Mouse (Mus musculus): Measurements from ENCODE around the gene AC124502.3. TPM values are rescaled to one million over a fixed set of nuclear protein-coding genes. Genes with fewer than 3 reads are reported as not detected.

The AC124502.3 gene
- polyA plus RNA-seq, 1 experiment from 2014 or later = 1.3 TPM

DNA sequence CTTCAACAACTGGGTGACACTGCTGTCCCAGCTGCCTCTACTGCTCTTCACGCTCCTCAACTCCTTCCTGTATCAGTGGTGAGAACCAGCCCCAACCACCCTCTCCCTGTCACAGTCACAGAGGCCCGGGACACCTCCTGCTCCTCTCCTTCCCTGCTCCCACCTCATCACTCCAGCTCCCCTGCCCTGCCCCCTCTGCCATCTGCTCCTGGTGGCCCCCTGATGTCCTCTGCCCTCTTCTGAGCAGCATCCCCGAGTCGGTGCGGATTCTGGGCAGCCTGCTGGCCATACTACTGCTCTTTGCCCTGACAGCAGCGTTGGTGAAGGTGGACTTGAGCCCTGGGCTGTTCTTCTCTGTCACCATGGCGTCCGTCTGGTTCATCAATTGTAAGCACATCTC, 12.6 kb upstream of the AC124502.3 start:
- DNase-seq (ENCODE audit: low spot score) = no peak

DNA sequence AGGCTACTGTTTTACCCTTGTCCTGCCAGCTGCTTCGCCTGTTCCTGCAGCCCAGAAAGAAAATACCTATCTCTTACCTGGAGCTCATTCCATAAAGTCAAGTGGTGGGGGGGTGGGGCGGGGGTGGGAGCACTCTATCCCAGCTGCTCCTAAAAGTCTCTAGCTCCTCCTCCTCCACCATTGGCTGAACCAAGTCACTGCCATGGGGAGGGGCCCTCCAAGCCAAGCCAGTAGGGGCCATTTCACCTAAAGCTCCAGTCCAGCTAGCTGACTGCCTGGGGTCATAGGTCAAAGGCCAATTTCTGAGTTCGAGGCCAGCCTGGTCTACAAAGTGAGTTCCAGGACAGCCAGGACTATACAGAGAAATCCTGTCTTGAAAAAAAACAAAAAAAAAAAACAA, 6.0 kb upstream of the AC124502.3 start:
- DNase-seq (ENCODE audit: low spot score) = no peak

GRCm38 (mm10) chr19:5036577-5036976, 2.1 kb upstream of the AC124502.3 start:
- DNase-seq (ENCODE audit: low spot score) = no peak

GRCm38 (mm10) chr19:5037678-5038571, 766 bp upstream of the AC124502.3 start:
- DNase-seq (ENCODE audit: low spot score) = peak; percentile 44

- no peak for DNase-seq (ENCODE audit: low spot score)
These were observed 817 bp downstream of the AC124502.3 start for GRCm38 (mm10) chr19:5039301-5040114.

GRCm38 (mm10) chr19:5040862-5041523, 2.3 kb downstream of the AC124502.3 start, which contains the start of gene Brms1:
Gene Brms1 (plus strand): TSS chr19:5041354.
- peak; percentile 89 for DNase-seq (ENCODE audit: low spot score)

- DNase-seq (ENCODE audit: low spot score) = peak; percentile 23
These were observed 2.9 kb downstream of the AC124502.3 start for GRCm38 (mm10) chr19:5041588-5041987.

GRCm38 (mm10) chr19:5045531-5045930, 6.8 kb downstream of the AC124502.3 start:
- DNase-seq (ENCODE audit: low spot score) = no peak

GRCm38 (mm10) chr19:5048138-5049056, 9.7 kb downstream of the AC124502.3 start:
- no peak for DNase-seq (ENCODE audit: low spot score)

DNA sequence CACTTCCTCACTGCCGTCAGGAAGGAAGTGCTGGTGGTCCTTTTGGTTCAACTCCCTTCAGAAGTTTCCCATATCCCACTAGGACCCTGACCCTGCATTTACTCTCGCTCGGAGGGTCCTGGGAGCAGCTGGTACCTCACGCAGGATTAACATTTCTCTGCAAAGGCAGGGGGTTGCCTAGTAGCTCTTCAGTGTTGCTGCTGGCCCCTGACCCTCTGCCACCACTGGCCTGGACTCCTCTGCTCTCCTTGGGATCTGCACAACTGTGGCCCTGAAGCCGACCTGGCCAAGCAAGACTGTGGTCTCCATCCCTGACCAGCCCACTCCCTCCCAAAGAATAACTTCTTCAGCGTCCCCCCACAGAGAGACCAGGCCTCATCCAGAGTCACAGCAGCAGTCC, 10.6 kb downstream of the AC124502.3 start:
- DNase-seq (ENCODE audit: low spot score) = no peak

DNA sequence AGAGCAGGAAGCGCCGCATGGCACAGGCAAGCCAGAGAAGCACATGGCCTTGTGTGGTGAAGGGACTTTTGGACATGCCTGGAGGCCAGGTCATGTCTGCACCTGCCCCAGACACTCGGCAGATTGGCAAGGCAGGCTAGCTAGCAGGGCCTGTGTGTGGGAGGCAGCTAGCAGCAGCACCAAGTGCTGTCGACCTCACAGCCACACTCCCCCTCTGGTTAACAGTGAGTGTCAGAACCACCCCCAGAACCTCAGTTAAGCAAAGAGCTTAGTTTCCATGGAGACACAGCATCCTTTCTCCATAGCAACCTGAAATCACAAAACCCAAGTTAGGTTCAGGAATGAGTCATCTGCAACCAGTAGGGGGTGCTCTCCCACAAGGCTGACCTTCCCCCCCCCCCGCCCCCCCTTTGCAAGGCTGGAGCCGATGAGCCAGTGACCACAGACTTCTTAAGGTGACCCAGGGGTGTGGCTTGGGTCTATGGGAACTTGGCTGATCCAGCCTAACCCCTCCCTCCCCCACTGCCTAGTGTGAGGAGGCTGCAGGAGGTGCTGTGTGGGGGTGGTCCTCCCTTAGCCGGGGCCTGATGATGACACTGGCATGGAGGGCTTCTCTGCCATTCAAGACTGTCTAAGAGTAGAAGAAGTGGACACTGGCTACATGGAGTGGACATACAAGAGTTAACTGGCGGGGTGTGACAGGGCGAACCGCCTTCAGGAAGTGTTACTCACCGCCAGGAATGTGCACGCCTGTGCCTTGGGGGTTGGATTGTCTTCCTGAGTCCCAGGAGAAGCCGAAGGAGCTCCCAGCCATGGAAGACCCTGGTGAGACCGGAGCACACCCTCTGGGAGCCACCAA, 11.6 kb downstream of the AC124502.3 start, which contains the start of gene Rin1:
Gene Rin1 (plus strand): TSS at position 435 of the 859 bp plus-strand sequence.
- DNase-seq (ENCODE audit: low spot score) = no peak

DNA sequence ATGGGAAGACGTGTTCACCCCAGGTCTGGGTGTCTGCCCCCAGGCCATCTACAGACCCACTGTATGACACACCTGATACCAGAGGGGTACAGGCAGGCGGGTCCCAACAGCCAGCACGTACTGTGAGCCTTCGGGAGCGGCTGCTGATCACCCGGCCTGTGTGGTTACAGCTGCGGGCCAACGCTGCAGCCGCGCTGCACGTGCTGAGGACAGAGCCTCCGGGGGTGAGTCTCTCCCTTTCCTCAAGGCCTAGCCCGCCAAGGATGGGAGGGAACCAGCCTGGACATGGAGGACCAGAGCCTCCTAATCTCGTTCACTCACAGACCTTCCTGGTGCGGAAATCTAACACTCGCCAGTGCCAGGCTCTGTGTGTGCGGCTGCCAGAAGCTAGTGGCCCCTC, 12.3 kb downstream of the AC124502.3 start:
- DNase-seq (ENCODE audit: low spot score) = no peak

DNA sequence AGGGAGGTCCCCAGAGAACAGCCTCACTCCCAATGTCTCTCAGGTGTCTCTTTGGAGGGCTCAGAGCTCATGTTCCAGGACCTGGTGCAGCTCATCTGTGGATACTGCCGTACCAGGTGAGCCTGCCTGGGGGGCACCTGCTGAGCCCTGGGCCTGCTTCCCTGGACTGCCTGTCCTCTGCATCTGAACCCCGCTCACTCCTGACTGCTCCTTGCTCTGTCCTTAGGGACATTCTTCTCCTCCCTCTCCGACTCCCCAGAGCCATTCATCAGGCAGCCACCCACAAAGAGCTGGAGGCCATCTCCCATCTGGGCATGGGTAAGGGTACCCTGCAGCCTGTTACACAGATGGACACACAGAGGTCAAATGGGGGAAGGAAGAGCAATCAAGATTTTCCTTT, 12.8 kb downstream of the AC124502.3 start:
- DNase-seq (ENCODE audit: low spot score) = no peak

- DNase-seq (ENCODE audit: low spot score) = no peak
These were observed 13.6 kb downstream of the AC124502.3 start for GRCm38 (mm10) chr19:5052166-5052822.

DNA sequence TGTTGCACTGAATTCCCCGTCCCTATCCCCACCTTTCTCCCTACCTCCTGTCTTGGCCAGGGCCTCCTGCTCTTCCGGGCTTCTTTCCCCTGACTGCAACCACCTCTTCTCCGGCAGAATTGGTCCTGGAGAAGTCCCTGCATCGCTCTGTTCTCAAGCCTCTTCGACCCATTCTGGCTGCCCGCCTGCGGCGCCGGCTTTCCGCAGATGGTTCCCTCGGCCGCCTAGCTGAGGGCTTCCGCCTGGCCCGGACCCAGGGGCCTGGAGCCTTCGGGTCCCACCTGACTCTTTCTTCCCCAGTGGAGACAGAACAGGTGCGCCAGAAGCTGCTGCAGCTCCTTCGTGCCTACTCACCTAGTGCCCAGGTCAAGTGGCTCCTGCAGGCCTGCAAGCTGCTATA, 14.2 kb downstream of the AC124502.3 start:
- DNase-seq (ENCODE audit: low spot score) = no peak

GRCm38 (mm10) chr19:5053909-5054308, 15.2 kb downstream of the AC124502.3 start:
- peak; percentile 39 for DNase-seq (ENCODE audit: low spot score)

DNA sequence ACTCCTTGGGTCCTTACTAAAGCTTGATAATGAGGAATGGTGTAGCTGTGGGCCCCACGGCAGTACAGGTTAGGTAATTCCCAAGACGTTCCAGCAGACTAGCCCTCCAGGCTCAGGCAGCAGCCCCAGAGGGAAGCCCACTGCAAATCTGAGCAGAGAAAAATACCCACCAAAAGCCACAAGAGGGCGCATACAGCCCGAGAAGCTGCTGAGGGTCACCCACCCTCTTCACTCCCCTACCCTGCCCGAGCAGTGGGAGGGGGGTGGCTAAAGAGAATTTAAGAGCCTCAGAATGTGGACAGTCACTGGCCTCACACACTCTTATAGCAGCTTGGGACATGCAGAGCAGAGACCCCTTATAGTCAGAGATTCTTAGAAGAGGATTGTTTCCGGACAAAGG, 17.6 kb downstream of the AC124502.3 start:
- DNase-seq (ENCODE audit: low spot score) = peak; percentile 44

DNA sequence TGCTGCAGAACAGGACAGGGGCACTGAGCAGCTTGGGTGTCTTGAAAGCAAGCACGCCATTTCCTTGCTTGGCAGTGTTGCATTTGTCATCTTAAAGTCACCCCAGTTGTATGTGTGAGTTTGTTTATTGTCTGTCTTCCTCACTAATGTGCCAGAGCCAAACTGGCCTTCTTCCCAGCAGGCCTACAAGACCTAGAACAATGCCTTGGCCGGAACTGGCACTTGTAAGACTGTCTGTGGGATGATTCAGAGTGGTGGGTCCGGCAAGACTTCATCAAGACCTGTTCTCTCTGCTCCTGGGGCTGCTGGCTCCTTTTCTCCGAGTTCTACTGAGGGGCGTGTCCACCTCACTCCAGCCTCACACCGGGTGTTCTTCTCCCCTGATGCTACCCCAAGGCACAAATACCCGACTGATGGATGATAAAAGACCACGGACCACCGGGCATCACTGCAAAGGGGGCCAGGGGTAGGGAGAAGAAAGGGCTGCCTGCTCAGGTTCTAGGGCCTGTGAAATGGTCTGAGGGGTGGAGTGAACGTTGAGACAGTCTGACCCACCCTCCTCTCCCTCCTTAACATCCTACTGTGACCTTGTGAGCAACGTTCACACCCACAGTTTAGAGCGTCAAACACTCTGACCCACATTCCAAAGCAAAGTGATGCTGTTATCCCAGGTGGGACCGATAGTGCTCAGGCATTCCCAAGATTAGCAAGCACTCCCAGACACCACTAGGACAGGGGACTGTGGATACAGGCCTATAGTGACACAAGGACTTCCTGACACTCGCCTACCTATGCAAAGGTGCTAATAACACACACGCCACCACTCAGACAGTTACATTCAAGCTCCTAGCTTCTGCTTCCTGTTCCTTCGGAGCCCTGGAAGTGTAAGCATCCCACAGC, 19.4 kb downstream of the AC124502.3 start:
- DNase-seq (ENCODE audit: low spot score) = no peak

Measured in thymus, postnatal 0 days (tissue).